Mouse (Mus musculus) R1 (cell line): Measurements from ENCODE around the gene Mturn.

ENCODE experiments used
- DNase-seq: peaks from one replicate; pipeline ENCODE4 v3.0.0-alpha.2; 2018; ENCODE audit warnings: low read depth, low spot score

The Mturn gene

GRCm38 (mm10) chr6:54680891-54681745 is at the start of gene Mturn:
Gene Mturn, plus strand, starts transcription at chr6:54681624.
- peak; percentile 88 for DNase-seq

GRCm38 (mm10) chr6:54639877-54640276 is 41.5 kb upstream of the Mturn start:
- no peak for DNase-seq

- DNase-seq = no peak
Observed at GRCm38 (mm10) chr6:54641953-54642352, 39.5 kb upstream of the Mturn start.

GRCm38 (mm10) chr6:54643181-54643580 is 38.2 kb upstream of the Mturn start:
- DNase-seq = no peak

GRCm38 (mm10) chr6:54655471-54656095 is 25.8 kb upstream of the Mturn start:
- DNase-seq = no peak

- no peak for DNase-seq
Observed at GRCm38 (mm10) chr6:54657861-54658260, 23.6 kb upstream of the Mturn start.

- DNase-seq = no peak
Observed at GRCm38 (mm10) chr6:54669868-54670267, 11.6 kb upstream of the Mturn start.

GRCm38 (mm10) chr6:54672901-54673300 is 8.5 kb upstream of the Mturn start:
- DNase-seq = peak; percentile 62

- no peak for DNase-seq
Observed at GRCm38 (mm10) chr6:54679686-54680085, 1.7 kb upstream of the Mturn start.

- DNase-seq = peak; percentile 61
Observed at GRCm38 (mm10) chr6:54681746-54682428, 463 bp downstream of the Mturn start.

GRCm38 (mm10) chr6:54684085-54684484 is 2.7 kb downstream of the Mturn start:
- no peak for DNase-seq

GRCm38 (mm10) chr6:54685103-54685502 is 3.7 kb downstream of the Mturn start:
- DNase-seq = no peak

- DNase-seq = no peak
Observed at GRCm38 (mm10) chr6:54685716-54686395, 4.4 kb downstream of the Mturn start.

GRCm38 (mm10) chr6:54686946-54687737 is 5.7 kb downstream of the Mturn start:
- DNase-seq = no peak

- no peak for DNase-seq
Observed at GRCm38 (mm10) chr6:54688467-54689323, 7.3 kb downstream of the Mturn start.

GRCm38 (mm10) chr6:54689686-54690085 is 8.3 kb downstream of the Mturn start:
- DNase-seq = no peak

GRCm38 (mm10) chr6:54690838-54691237 is 9.4 kb downstream of the Mturn start:
- DNase-seq = no peak

- no peak for DNase-seq
Observed at GRCm38 (mm10) chr6:54691368-54692116, 10.1 kb downstream of the Mturn start.

- no peak for DNase-seq
Observed at GRCm38 (mm10) chr6:54692201-54692600, 10.8 kb downstream of the Mturn start.
